Mouse (Mus musculus): Measurements from ENCODE around the gene Kcnc3. TPM values are rescaled to one million over a fixed set of nuclear protein-coding genes. Genes with fewer than 3 reads are reported as not detected.

Gene Kcnc3
- polyA plus RNA-seq, 2 experiments: 0.23 to 2.7 TPM

DNA sequence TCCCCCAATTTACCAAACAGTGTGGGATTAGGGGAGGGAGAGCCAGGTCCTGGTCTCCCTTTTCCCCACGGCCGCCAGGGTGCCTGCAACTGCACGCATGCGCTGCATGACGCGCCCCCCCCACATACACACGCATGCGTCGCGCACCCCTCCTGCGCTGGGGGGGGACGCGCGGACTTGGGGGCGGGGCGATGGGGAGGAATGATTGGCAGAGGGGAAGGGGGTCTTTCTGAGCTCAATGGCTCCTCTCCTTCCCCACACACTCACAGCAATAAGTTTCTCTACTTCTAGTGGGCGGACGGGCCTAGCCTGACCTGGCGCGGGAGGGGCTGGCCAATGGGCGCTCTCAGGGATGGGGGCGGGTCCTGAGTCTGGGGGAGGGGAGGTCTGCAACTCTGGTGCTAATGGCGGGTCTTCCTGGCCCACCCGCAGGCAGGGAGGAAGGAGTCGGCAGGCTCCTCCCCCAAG is 13.7 kb downstream of the Kcnc3 start:
- Histone ChIP-seq H3K4me2 (replicated peaks; ENCODE audit: low read depth, low read length, severe bottlenecking) (peak overlapping the region; percentile 49), H3K4me3 (replicated peaks; ENCODE audit: low read length) (peak overlapping the region; percentile 32), H3K36me3 (ENCODE audit: control insufficient read depth, insufficient read depth, low read length) (no peaks in the 10 kb centered on the region), H3K27me3 (ENCODE audit: control insufficient read depth, insufficient read depth, low read length) (peaks cover 49% of the 10 kb centered on the region), H3K9ac (ENCODE audit: low read depth, low read length, severe bottlenecking) (peak overlapping the region; percentile 36; the same call in 1 of the 2 replicates), H3K9me3 (ENCODE audit: control insufficient read depth, low read length) (no peaks in the 10 kb centered on the region), H3K27ac (replicated peaks; ENCODE audit: low read depth, low read length) (no peak overlapping the region), H3K4me1 (ENCODE audit: control insufficient read depth, insufficient read depth, low read length) (no peaks in the 10 kb centered on the region)
- TF ChIP-seq POLR2A (IDR thresholded peaks at IDR 0.05; ENCODE audit: borderline replicate concordance, extremely low read depth, insufficient read depth, insufficient read length): no peak
- 0% methylated on average over 20 of the region's 25 CpGs for WGBS
- ATAC-seq (ENCODE audit: low FRiP score, low read depth) (peak; percentile 78), DNase-seq (ENCODE audit: low spot score) (peak; percentile 23)

DNA sequence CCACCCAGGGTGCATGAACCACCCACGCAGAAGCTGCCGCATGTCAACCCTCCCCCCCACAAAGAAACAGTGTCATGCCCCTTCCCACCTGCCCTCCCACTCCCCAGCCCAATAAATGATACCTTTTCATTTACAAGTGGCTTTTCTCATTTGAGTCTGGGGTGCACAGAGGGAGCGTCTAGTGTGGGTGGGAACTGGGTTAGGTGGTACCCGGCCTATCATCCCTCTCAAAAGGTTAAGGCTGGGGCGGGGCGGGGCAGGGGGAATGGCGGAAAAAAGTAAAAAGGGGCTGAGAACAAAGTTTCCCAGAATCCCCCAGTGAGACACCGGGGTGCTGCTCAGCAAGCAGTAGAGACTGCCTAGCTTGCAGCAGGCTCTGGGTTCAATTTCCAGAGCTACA is 14.2 kb downstream of the Kcnc3 start:
- peak overlapping the region; percentile 49 for H3K4me2 ChIP-seq (replicated peaks; ENCODE audit: low read depth, low read length, severe bottlenecking)
- no peak overlapping the region for H3K27ac ChIP-seq (replicated peaks; ENCODE audit: low read depth, low read length)
- no peaks in the 10 kb centered on the region for H3K4me1 ChIP-seq (ENCODE audit: control insufficient read depth, insufficient read depth, low read length)
- H3K9ac ChIP-seq (ENCODE audit: low read depth, low read length, severe bottlenecking): no peak overlapping the region
- TF ChIP-seq POLR2A (IDR thresholded peaks at IDR 0.05; ENCODE audit: borderline replicate concordance, extremely low read depth, insufficient read depth, insufficient read length): no peak
- H3K27me3 ChIP-seq (ENCODE audit: control insufficient read depth, insufficient read depth, low read length): peaks cover 49% of the 10 kb centered on the region
- no peaks in the 10 kb centered on the region for H3K9me3 ChIP-seq (ENCODE audit: control insufficient read depth, low read length)
- no peak for DNase-seq (ENCODE audit: low spot score)
- WGBS: 7% methylated on average over 8 of the region's 8 CpGs
- H3K4me3 ChIP-seq (replicated peaks; ENCODE audit: low read length): peak overlapping the region; percentile 32
- 0 out of 2 replicates have a peak, but pooled peaks have one; percentile 11 for ATAC-seq (ENCODE audit: low FRiP score, low read depth)
- no peaks in the 10 kb centered on the region for H3K36me3 ChIP-seq (ENCODE audit: control insufficient read depth, insufficient read depth, low read length)

DNA sequence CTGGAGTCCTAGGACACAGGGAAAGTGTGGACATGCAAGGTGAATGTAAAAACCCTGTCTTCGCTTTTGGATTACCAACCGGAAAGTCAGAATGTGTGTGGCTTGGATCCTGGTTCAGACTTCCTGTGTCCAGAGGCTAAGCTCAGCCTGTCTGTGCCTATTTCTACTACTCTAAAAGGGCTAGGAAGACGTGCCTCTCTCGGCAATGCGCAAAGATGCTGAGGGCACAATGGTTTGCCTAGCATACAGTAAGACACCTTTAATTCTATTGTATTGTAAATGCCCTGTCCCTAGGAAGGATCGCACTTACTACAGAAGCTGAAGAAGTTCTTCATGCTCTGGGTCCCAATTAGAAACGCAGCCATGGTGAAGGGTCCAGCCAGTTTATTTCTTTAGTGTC is 15.0 kb downstream of the Kcnc3 start:
- no peaks in the 10 kb centered on the region for H3K36me3 ChIP-seq (ENCODE audit: control insufficient read depth, insufficient read depth, low read length)
- ATAC-seq (ENCODE audit: low FRiP score, low read depth): no peak
- no peak overlapping the region for H3K4me2 ChIP-seq (replicated peaks; ENCODE audit: low read depth, low read length, severe bottlenecking)
- no peak overlapping the region for H3K4me3 ChIP-seq (replicated peaks; ENCODE audit: low read length)
- H3K27ac ChIP-seq (replicated peaks; ENCODE audit: low read depth, low read length): no peak overlapping the region
- no peaks in the 10 kb centered on the region for H3K4me1 ChIP-seq (ENCODE audit: control insufficient read depth, insufficient read depth, low read length)
- no peak for DNase-seq (ENCODE audit: low spot score)
- no peaks in the 10 kb centered on the region for H3K9me3 ChIP-seq (ENCODE audit: control insufficient read depth, low read length)
- WGBS: 45% methylated on average over 7 of the region's 7 CpGs
- peaks cover 48% of the 10 kb centered on the region for H3K27me3 ChIP-seq (ENCODE audit: control insufficient read depth, insufficient read depth, low read length)
- no peak overlapping the region for H3K9ac ChIP-seq (ENCODE audit: low read depth, low read length, severe bottlenecking)
- TF ChIP-seq POLR2A (IDR thresholded peaks at IDR 0.05; ENCODE audit: borderline replicate concordance, extremely low read depth, insufficient read depth, insufficient read length): no peak

DNA sequence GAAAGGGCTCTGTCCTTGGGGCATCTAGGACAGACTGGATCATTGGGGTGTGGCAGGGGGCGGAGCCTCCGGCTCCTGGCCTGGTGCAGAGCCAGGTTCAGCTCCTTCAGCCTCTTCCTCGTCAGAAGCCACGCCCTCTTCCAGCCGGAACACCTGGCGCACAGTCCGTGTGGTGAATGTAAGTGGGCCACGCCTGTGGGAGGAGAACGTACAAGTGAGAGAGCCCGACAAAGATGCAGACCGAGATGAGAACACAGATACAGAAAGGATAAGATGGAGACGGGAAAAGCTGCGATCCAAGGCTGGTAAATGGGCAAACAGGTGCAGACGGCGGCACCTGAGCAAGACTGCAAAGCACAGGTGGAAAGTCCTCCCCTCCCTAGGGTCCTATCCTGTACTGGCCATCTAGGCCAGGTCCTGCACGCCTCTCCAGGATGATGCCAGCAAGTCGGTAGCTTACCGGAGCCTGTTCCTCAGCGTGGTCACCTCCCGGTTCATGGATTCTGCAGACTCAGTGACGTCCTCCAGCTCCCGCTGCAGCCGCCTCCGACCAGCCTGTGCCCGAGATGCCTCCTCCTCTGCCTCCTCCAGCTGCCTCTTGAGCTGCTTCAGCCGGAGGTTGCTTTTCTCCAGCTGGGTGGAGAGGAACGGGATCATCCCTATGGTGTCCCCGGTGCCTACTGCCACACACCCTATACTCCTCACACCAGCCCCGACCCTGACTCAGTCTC is 15.9 kb downstream of the Kcnc3 start:
- Histone ChIP-seq H3K9ac (ENCODE audit: low read depth, low read length, severe bottlenecking) (no peak overlapping the region), H3K27me3 (ENCODE audit: control insufficient read depth, insufficient read depth, low read length) (peaks cover 41% of the 10 kb centered on the region), H3K4me2 (replicated peaks; ENCODE audit: low read depth, low read length, severe bottlenecking) (no peak overlapping the region), H3K36me3 (ENCODE audit: control insufficient read depth, insufficient read depth, low read length) (no peaks in the 10 kb centered on the region), H3K4me3 (replicated peaks; ENCODE audit: low read length) (no peak overlapping the region), H3K27ac (replicated peaks; ENCODE audit: low read depth, low read length) (no peak overlapping the region), H3K9me3 (ENCODE audit: control insufficient read depth, low read length) (no peaks in the 10 kb centered on the region), H3K4me1 (ENCODE audit: control insufficient read depth, insufficient read depth, low read length) (no peaks in the 10 kb centered on the region)
- no peak for DNase-seq (ENCODE audit: low spot score)
- no peak for ATAC-seq (ENCODE audit: low FRiP score, low read depth)
- WGBS: 10% methylated on average over 29 of the region's 29 CpGs
- TF ChIP-seq POLR2A (IDR thresholded peaks at IDR 0.05; ENCODE audit: borderline replicate concordance, extremely low read depth, insufficient read depth, insufficient read length): no peak

DNA sequence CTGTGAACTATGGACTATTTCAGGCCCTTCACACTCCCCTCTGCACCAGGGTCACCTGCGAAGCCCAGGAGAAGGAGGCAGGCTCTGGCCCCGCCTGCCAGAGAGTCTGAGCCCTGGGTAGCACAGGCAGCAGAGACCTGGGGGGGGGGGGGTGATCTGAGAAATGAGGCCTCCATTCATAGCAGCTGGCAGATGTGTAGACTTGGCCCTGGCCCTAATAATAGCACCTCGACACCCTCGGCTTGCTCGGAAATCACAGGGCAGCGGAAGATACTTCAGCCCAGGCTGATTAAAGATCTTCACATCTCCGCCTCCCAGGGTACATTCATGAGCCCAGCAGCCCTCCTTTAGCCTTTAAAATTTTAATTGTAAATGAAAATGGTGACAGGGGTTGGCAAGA is 21.7 kb downstream of the Kcnc3 start:
- no peaks in the 10 kb centered on the region for H3K9me3 ChIP-seq (ENCODE audit: control insufficient read depth, low read length)
- H3K9ac ChIP-seq (ENCODE audit: low read depth, low read length, severe bottlenecking): no peak overlapping the region
- no peaks in the 10 kb centered on the region for H3K36me3 ChIP-seq (ENCODE audit: control insufficient read depth, insufficient read depth, low read length)
- H3K4me2 ChIP-seq (replicated peaks; ENCODE audit: low read depth, low read length, severe bottlenecking): no peak overlapping the region
- H3K27ac ChIP-seq (replicated peaks; ENCODE audit: low read depth, low read length): no peak overlapping the region
- H3K27me3 ChIP-seq (ENCODE audit: control insufficient read depth, insufficient read depth, low read length): peaks cover 16% of the 10 kb centered on the region; the same call in 1 of the 2 replicates
- no peak for DNase-seq (ENCODE audit: low spot score)
- TF ChIP-seq POLR2A (IDR thresholded peaks at IDR 0.05; ENCODE audit: borderline replicate concordance, extremely low read depth, insufficient read depth, insufficient read length): no peak
- H3K4me3 ChIP-seq (replicated peaks; ENCODE audit: low read length): no peak overlapping the region
- H3K4me1 ChIP-seq (ENCODE audit: control insufficient read depth, insufficient read depth, low read length): no peaks in the 10 kb centered on the region
- ATAC-seq (ENCODE audit: low FRiP score, low read depth): no peak
- 70% methylated on average over 7 of the region's 7 CpGs for WGBS
